Mouse (Mus musculus): ENCODE measurements at regions not wholly inside any gene's neighbourhood (a gene's known extent, or its start where the extent isn't known, plus 50 kb on each side); places are given as distances from the start of the nearest gene placed in this dataset.
"Not testable (repeated sequence)": the region's sequence is repeated elsewhere in the genome, so short reads cannot be mapped to it uniquely, and the experiment has no call there.

- DNase-seq; intact Hi-C loops (cut with DNase I): not testable (repeated sequence)
Measured at GRCm38 (mm10) chr12:113597163-113597562, 53.5 kb downstream of the Adam6a start.

DNA sequence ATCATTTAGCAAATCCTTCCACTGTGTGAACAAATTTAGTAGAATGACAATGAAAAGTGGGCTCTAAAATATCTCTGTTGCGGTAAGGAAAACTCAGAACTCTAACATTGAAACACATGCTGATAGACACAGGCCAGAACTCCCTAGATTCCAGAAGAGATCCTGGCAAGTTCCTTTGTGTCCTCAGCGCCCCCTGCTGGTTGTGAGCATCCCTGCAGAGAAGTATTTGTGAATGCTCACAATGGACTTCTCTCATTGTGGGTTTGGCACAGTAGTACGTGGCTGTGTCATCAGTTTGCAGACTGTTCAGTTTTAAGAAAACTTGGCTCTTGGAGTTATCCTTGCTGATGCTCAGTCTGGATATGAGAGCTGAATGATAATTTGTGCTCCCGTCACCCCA lies 67.2 kb downstream of the Adam6a start:
- peak in 1 of 2 experiments; percentile 28 for DNase-seq
- intact Hi-C loops (cut with DNase I) = loop anchor here (10.0 kb wide), 1 partner anchor 386 kb away; no protein-coding TSS in a partner anchor

- DNase-seq; intact Hi-C loops (cut with DNase I): not testable (repeated sequence)
Measured at GRCm38 (mm10) chr12:113625221-113625620, 81.5 kb downstream of the Adam6a start.

GRCm38 (mm10) chr12:113630803-113631202 lies 87.1 kb downstream of the Adam6a start:
- intact Hi-C loops (cut with DNase I); DNase-seq: not testable (repeated sequence)
